Mouse (Mus musculus) inflammation-experienced regulatory T-cells (primary cell): Measurements from ENCODE around the gene Sav1. TPM values are rescaled to one million over a fixed set of nuclear protein-coding genes. Genes with fewer than 3 reads are reported as not detected.

Source experiments
- polyA plus RNA-seq, 2 experiments: library from polyadenylated mRNA; unstranded; fragments of 100-300 nt; shearing (Covaris generic); gene quantifications; one replicate each; pipeline ENCODE4 v1.2.1; 2017

Sav1 gene
- polyA plus RNA-seq, result 1 to 10 TPM; 7.7 to 9.1 TPM

GRCm38 (mm10) chr12:69986786-69987497, at the start of gene Sav1:
Gene Sav1 (minus strand): TSS chr12:69987002.

Other genes starting within 250 kb of the Sav1 start
- gene Cdkl1, start 195.7 kb downstream of the Sav1 start, polyA plus RNA-seq, result not detected
- gene Atl1, start 94.4 kb downstream of the Sav1 start, polyA plus RNA-seq, result 1 to 10 TPM; 1.1 to 1.3 TPM
- gene Map4k5, start 93.8 kb downstream of the Sav1 start, polyA plus RNA-seq, result 10 to 100 TPM in 1 of 2 experiments, 1 to 10 TPM in 1; 5.6 to 10.0 TPM
- gene Nin, start 126.7 kb upstream of the Sav1 start, polyA plus RNA-seq, result 10 to 100 TPM; 41.3 to 41.6 TPM
- gene Abhd12b, start 167.1 kb upstream of the Sav1 start, polyA plus RNA-seq, result 1 to 10 TPM in 1 of 2 experiments, under 1 TPM in 1; 0.99 to 1.4 TPM
- gene Pygl, start 244.5 kb upstream of the Sav1 start, polyA plus RNA-seq, result 1 to 10 TPM in 1 of 2 experiments, under 1 TPM in 1; 0.95 to 5.1 TPM